In genomic region chr7:142442081-142442907, GRCm38 (mm10) we compare ENCODE assay signal across 12 mouse cellular contexts. TPM values are rescaled to one million over a fixed set of nuclear protein-coding genes. Genes with fewer than 3 reads are reported as not detected.
DNase-seq lines count a peak whose midpoint lies in the region; ATAC-seq lines count a peak whose summit lies in the region.
"Had no signal": no experiment of that assay in that cellular context is flagged by ENCODE, and none has a peak within 500 bp of the region (broad histone marks: within the 10 kb centered on the region; RNA-seq: fewer than 3 reads in every experiment).

No protein-coding gene starts in this region.

- H3K4me2 ChIP-seq in heart, embryonic 13.5 days, result no peak overlapping the region
- H3K4me2 ChIP-seq in embryonic facial prominence, embryonic 12.5 days (replicated peaks), result no peak overlapping the region
- H3K4me2 ChIP-seq in liver, embryonic 15.5 days, result no peak overlapping the region
- H3K4me2 ChIP-seq: midbrain, embryonic 15.5 days had no signal

- H3K36me3 ChIP-seq in heart, embryonic 13.5 days, result no peaks in the 10 kb centered on the region
- H3K36me3 ChIP-seq in embryonic facial prominence, embryonic 12.5 days, result no peaks in the 10 kb centered on the region
- no peaks in the 10 kb centered on the region for H3K36me3 ChIP-seq in liver, embryonic 15.5 days (replicated peaks)
- H3K36me3 ChIP-seq: midbrain, embryonic 15.5 days had no signal

- no peak overlapping the region for H3K4me3 ChIP-seq in heart, embryonic 13.5 days
- no peak overlapping the region for H3K4me3 ChIP-seq in embryonic facial prominence, embryonic 12.5 days
- H3K4me3 ChIP-seq in liver, embryonic 15.5 days (replicated peaks), result no peak overlapping the region
- H3K4me3 ChIP-seq: midbrain, embryonic 15.5 days had no signal

- ATAC-seq in heart, embryonic 13.5 days (ENCODE audit: extremely low read depth, insufficient number of reproducible peaks, low FRiP score, low TSS enrichment), result no peak
- no peak for ATAC-seq in embryonic facial prominence, embryonic 12.5 days (ENCODE audit: insufficient number of reproducible peaks, insufficient read depth, low FRiP score, low TSS enrichment)
- ATAC-seq in liver, embryonic 15.5 days (ENCODE audit: insufficient read depth), result peak; percentile 31
- ATAC-seq: midbrain, embryonic 15.5 days had no signal

- peak overlapping the region; percentile 80 for H3K27ac ChIP-seq in heart, embryonic 13.5 days (replicated peaks)
- 0 out of 2 replicates have a peak overlapping the region, but pooled peaks have one; percentile 89 for H3K27ac ChIP-seq in embryonic facial prominence, embryonic 12.5 days
- H3K27ac ChIP-seq in liver, embryonic 15.5 days (replicated peaks), result peak overlapping the region; percentile 61
- H3K27ac ChIP-seq: midbrain, embryonic 15.5 days had no signal

- H3K9me3 ChIP-seq in heart, embryonic 13.5 days, result no peaks in the 10 kb centered on the region
- H3K9me3 ChIP-seq in embryonic facial prominence, embryonic 12.5 days, result no peaks in the 10 kb centered on the region
- no peaks in the 10 kb centered on the region for H3K9me3 ChIP-seq in liver, embryonic 15.5 days (replicated peaks)
- H3K9me3 ChIP-seq: midbrain, embryonic 15.5 days had no signal

- H3K4me1 ChIP-seq in heart, embryonic 13.5 days, result peaks cover 34% of the 10 kb centered on the region
- H3K4me1 ChIP-seq in embryonic facial prominence, embryonic 12.5 days, result peaks cover 16% of the 10 kb centered on the region
- 0 out of 2 replicates have a peak, but pooled peaks cover 7% of the 10 kb centered on the region for H3K4me1 ChIP-seq in liver, embryonic 15.5 days (replicated peaks)
- H3K4me1 ChIP-seq: midbrain, embryonic 15.5 days had no signal

- 64% methylated on average over 9 of the region's 9 CpGs for WGBS in heart, embryonic 13.5 days
- 82% methylated on average over 9 of the region's 9 CpGs for WGBS in embryonic facial prominence, embryonic 12.5 days
- 42% methylated on average over 9 of the region's 9 CpGs for WGBS in liver, embryonic 15.5 days (ENCODE audit: insufficient replicate concordance)

- no peaks in the 10 kb centered on the region for H3K27me3 ChIP-seq in heart, embryonic 13.5 days (replicated peaks)
- H3K27me3 ChIP-seq in embryonic facial prominence, embryonic 12.5 days, result no peaks in the 10 kb centered on the region
- no peaks in the 10 kb centered on the region for H3K27me3 ChIP-seq in liver, embryonic 15.5 days
- H3K27me3 ChIP-seq: midbrain, embryonic 15.5 days had no signal

- H3K9ac ChIP-seq in heart, embryonic 13.5 days, result peak overlapping the region; percentile 66
- H3K9ac ChIP-seq in embryonic facial prominence, embryonic 12.5 days, result no peak overlapping the region
- H3K9ac ChIP-seq in liver, embryonic 15.5 days, result no peak overlapping the region
- H3K9ac ChIP-seq: midbrain, embryonic 15.5 days had no signal

- DNase-seq in heart, adult 8-10 months (ENCODE audit: low spot score), result no peak
- DNase-seq in A20 (ENCODE audit: low read depth, low spot score), result peak; percentile 91
- no peak for DNase-seq in urinary bladder, postnatal 14 days (ENCODE audit: low spot score)
- DNase-seq in urinary bladder, adult 18-20 months (ENCODE audit: low spot score in 2 of 2), result no peak
- no peak for DNase-seq in kidney, postnatal 25 days
- DNase-seq: adrenal gland, postnatal 36 days; right cerebral cortex, adult 18-20 months had no signal

RNA-seq across cellular contexts. Expression of gene Tnni2, which starts 0.7 kb away (rescaled TPM):
- polyA plus RNA-seq in heart, embryonic 13.5 days (2015; fragmentation: Nextera tagmentation; extraction: Ambion mirVana), result 34.8 and 41.9 TPM in 2 replicates
- 1 to 10 TPM; 5.1 to 10.0 (median 7.8) TPM for total RNA-seq in heart, adult 8-10 months (2022)
- 7.1 and 9.6 TPM in 2 replicates for polyA plus RNA-seq in embryonic facial prominence, embryonic 12.5 days (2016; fragmentation: Nextera tagmentation; extraction: Ambion mirVana)
- 17.6 and 29.3 TPM in 2 replicates for polyA plus RNA-seq in liver, embryonic 15.5 days (2015; fragmentation: Nextera tagmentation; extraction: Ambion mirVana)

RNA-seq across cellular contexts. Expression of gene Syt8, which starts 7.6 kb away (rescaled TPM):
- 0.19 and 0.41 TPM in 2 replicates for polyA plus RNA-seq in heart, embryonic 13.5 days (2015; fragmentation: Nextera tagmentation; extraction: Ambion mirVana)
- total RNA-seq in heart, adult 8-10 months (2022), result under 1 TPM in 1 of 4 experiments, not detected in 3; 0.25 TPM
- polyA plus RNA-seq in embryonic facial prominence, embryonic 12.5 days (2016; fragmentation: Nextera tagmentation; extraction: Ambion mirVana), result 0.35 TPM in 1 of 2 replicates, not detected in the other
- polyA plus RNA-seq in liver, embryonic 15.5 days (2015; fragmentation: Nextera tagmentation; extraction: Ambion mirVana), result 0.13 TPM in 1 of 2 replicates, not detected in the other
- total RNA-seq: adrenal gland, postnatal 36 days; left cerebral cortex, adult 18-20 months had no signal
- polyA plus RNA-seq: midbrain, embryonic 15.5 days had no signal

RNA-seq across cellular contexts. Expression of gene Lsp1, which starts 18.3 kb away (rescaled TPM):
- 51.0 and 54.6 TPM in 2 replicates for polyA plus RNA-seq in heart, embryonic 13.5 days (2015; fragmentation: Nextera tagmentation; extraction: Ambion mirVana)
- total RNA-seq in heart, adult 8-10 months (2022), result 10 to 100 TPM; 24.0 to 40.3 (median 31.7) TPM
- 24.5 and 24.7 TPM in 2 replicates for polyA plus RNA-seq in embryonic facial prominence, embryonic 12.5 days (2016; fragmentation: Nextera tagmentation; extraction: Ambion mirVana)
- 24.5 and 27.8 TPM in 2 replicates for polyA plus RNA-seq in liver, embryonic 15.5 days (2015; fragmentation: Nextera tagmentation; extraction: Ambion mirVana)

RNA-seq across cellular contexts. Expression of gene Ctsd, which starts 54.5 kb away (rescaled TPM):
- 443 and 485 TPM in 2 replicates for polyA plus RNA-seq in heart, embryonic 13.5 days (2015; fragmentation: Nextera tagmentation; extraction: Ambion mirVana)
- 1,000 to 10,000 TPM; 1,038 to 1,126 (median 1,089) TPM for total RNA-seq in heart, adult 8-10 months (2022)
- polyA plus RNA-seq in embryonic facial prominence, embryonic 12.5 days (2016; fragmentation: Nextera tagmentation; extraction: Ambion mirVana), result 208 and 210 TPM in 2 replicates
- polyA plus RNA-seq in liver, embryonic 15.5 days (2015; fragmentation: Nextera tagmentation; extraction: Ambion mirVana), result 377 and 446 TPM in 2 replicates

RNA-seq across cellular contexts. Expression of gene Tnnt3, which starts 56.3 kb away (rescaled TPM):
- polyA plus RNA-seq in heart, embryonic 13.5 days (2015; fragmentation: Nextera tagmentation; extraction: Ambion mirVana), result 4.0 and 5.4 TPM in 2 replicates
- 10 to 100 TPM in 1 of 4 experiments, 1 to 10 TPM in 3; 7.6 to 13.6 (median 9.6) TPM for total RNA-seq in heart, adult 8-10 months (2022)
- 4.6 and 6.9 TPM in 2 replicates for polyA plus RNA-seq in embryonic facial prominence, embryonic 12.5 days (2016; fragmentation: Nextera tagmentation; extraction: Ambion mirVana)
- polyA plus RNA-seq in liver, embryonic 15.5 days (2015; fragmentation: Nextera tagmentation; extraction: Ambion mirVana), result 14.3 and 24.5 TPM in 2 replicates
- total RNA-seq: left cerebral cortex, adult 18-20 months had no signal
